Mouse (Mus musculus) heart, adult 2 months (tissue): ENCODE data around the gene Golgb1.

Experiments
- CTCF ChIP-seq: fragments of 200-600 bp; IDR thresholded peaks from 2 replicates; pipeline ENCODE4 v1.8.1; 2022; ENCODE audit warnings: antibody characterized with exemption, mild to moderate bottlenecking, moderate library complexity
- EP300 ChIP-seq: fragments of 200-500 bp; IDR thresholded peaks from 2 replicates; pipeline ENCODE4 v1.6.1; 2011; ENCODE audit warnings: low read depth, low read length, control low read depth; ENCODE audit not compliant: insufficient read depth
- POLR2A ChIP-seq: fragments of 200-500 bp; IDR thresholded peaks from 2 replicates; pipeline ENCODE4 v1.6.1; 2011; ENCODE audit warnings: mild to moderate bottlenecking, low read depth, low read length, control low read depth; ENCODE audit not compliant: insufficient read depth

DNA sequence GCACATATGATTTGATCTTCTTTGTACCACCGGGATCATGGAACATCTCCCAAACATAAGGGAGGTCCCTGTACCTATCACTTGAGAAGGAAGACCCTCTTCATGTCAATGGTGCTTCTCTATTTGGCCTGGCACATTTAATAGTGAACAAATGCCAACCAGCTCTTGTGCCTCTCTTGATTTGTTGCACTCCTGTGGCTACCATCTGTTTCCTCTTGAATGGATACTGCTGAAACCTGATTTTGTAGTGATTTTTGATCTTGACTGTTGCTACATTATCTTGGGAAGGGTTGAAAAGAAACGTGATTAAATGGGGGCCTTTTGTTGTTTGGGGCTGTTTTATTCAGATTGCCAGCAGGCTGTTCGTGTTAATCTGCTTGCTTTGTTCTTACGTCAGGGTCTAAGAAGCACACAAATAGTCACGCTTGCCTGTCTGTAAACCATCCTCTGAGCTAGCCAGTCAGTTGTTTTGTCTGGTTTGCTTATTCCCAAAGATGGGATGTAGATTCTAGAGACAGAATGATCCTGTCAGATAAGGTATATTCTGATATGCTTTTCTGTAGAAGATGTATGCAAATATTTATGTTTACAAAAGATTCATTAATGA is 7.9 kb downstream of the Golgb1 start:
- no peak for TF ChIP-seq CTCF
- no peak for TF ChIP-seq POLR2A
- no peak for TF ChIP-seq EP300
